Mouse (Mus musculus) lung, adult 2 months (tissue): ENCODE measurements around the gene Fxyd5.

Source experiments
- CTCF ChIP-seq: fragments of 200-500 bp; IDR thresholded peaks from 2 replicates; pipeline ENCODE4 v1.5.1; 2011; ENCODE audit warnings: mild to moderate bottlenecking, low read length, control low read depth; ENCODE audit not compliant: insufficient read depth
- POLR2A ChIP-seq: fragments of 200-500 bp; IDR thresholded peaks from 2 replicates; pipeline ENCODE4 v1.6.1; 2011; ENCODE audit warnings: low read depth, mild to moderate bottlenecking, control low read depth, low read length, borderline replicate concordance; ENCODE audit errors: extremely low read depth

- TF ChIP-seq CTCF, result no peak
- TF ChIP-seq POLR2A, result no peak
These were observed 33.4 kb downstream of the Fxyd5 start for GRCm38 (mm10) chr7:31008889-31009288.
